Comparison of ENCODE assay signal across 24 mouse cellular contexts in the genomic region with DNA sequence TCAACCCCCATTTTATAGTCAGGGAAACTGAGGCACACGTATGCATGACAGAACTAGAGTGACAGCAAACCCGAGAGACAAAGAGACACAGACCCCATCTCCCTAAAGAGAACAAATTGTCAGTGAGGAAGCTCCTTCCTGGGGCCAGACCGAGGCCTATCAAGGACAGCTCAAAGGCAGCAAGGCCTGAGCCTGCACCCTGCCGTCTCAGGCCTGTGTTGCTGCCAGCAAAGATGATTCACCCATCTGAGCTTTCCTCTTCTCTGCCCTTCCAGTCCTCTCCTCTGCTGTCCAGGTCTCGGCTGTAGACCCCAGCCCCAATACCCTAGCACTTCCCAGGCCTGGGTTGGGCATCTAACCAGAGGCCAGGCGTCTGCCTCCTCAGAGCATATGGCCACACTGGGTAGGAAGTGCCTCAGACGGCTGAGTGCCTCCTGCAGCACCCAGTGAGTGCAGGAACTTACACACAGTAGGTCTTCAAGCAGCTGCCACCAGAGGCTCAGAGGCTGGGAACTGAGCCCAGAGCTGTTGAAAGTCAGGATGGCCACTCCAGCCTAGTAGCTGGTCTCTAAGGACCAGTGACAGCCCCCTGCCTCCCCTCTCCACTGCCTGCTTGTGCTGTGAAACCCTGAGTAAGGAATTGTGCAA. TPM values are rescaled to one million over a fixed set of nuclear protein-coding genes. Genes with fewer than 3 reads are reported as not detected.
DNase-seq lines count a peak whose midpoint lies in the region; ATAC-seq and TF ChIP-seq lines count a peak whose summit lies in the region.
"Had no signal": no experiment of that assay in that cellular context is flagged by ENCODE, and none has a peak within 500 bp of the region (broad histone marks: within the 10 kb centered on the region; RNA-seq: fewer than 3 reads in every experiment).

No protein-coding gene starts in this region.

- no peaks in the 10 kb centered on the region for H3K9me3 ChIP-seq in megakaryocyte, embryonic 14.5 days
- H3K9me3 ChIP-seq: forebrain, embryonic 12.5 days; heart, embryonic 15.5 days; hindbrain, embryonic 10.5 days; midbrain, embryonic 10.5 days; neural tube, embryonic 15.5 days had no signal

- peak; percentile 52 for DNase-seq in cerebellum, adult 11-12 months
- DNase-seq in cerebellum, adult 11 months: no peak
- no peak for DNase-seq in embryo, embryonic 11 days
- no peak for DNase-seq in spleen, adult 12 weeks (ENCODE audit: low spot score)
- DNase-seq: gastrocnemius, postnatal 10 days; heart, adult 2 months; kidney, adult 8-10 months; kidney, postnatal 36 days; lung, postnatal 10 days had no signal

- TF ChIP-seq POLR2A in bone marrow macrophage, adult 2 months (IDR thresholded peaks at IDR 0.05; ENCODE audit: borderline replicate concordance, low read depth, low read length): no peak

- TF ChIP-seq CTCF in bone marrow macrophage, adult 2 months (IDR thresholded peaks at IDR 0.05; ENCODE audit: low read depth, low read length): no peak

- H3K4me3 ChIP-seq in megakaryocyte, embryonic 14.5 days (replicated peaks): peak overlapping the region; percentile 60
- H3K4me3 ChIP-seq in bone marrow macrophage, adult 2 months (ENCODE audit: insufficient read depth, low read length): no peak overlapping the region
- H3K4me3 ChIP-seq: forebrain, embryonic 12.5 days; heart, adult 2 months; heart, embryonic 15.5 days; hindbrain, embryonic 10.5 days; midbrain, embryonic 10.5 days; myocyte; neural tube, embryonic 15.5 days had no signal

- ATAC-seq in megakaryocyte, adult 5-6 weeks (ENCODE audit: poor library complexity, severe bottlenecking): no peak

- peaks cover 9% of the 10 kb centered on the region for H3K27me3 ChIP-seq in megakaryocyte, embryonic 14.5 days (replicated peaks)

- H3K4me1 ChIP-seq in megakaryocyte, embryonic 14.5 days: peaks cover 65% of the 10 kb centered on the region
- peaks cover 46% of the 10 kb centered on the region for H3K4me1 ChIP-seq in bone marrow macrophage, adult 2 months (ENCODE audit: control insufficient read depth, insufficient read depth, low read length)

- peaks cover 12% of the 10 kb centered on the region for H3K36me3 ChIP-seq in megakaryocyte, embryonic 14.5 days (replicated peaks; ENCODE audit: low read length)
- H3K36me3 ChIP-seq: forebrain, embryonic 12.5 days; heart, embryonic 15.5 days; hindbrain, embryonic 10.5 days; midbrain, embryonic 10.5 days; neural tube, embryonic 15.5 days had no signal

- peak overlapping the region; percentile 74 for H3K27ac ChIP-seq in bone marrow macrophage, adult 2 months (ENCODE audit: insufficient read depth, low read depth, low read length)
- H3K27ac ChIP-seq: forebrain, embryonic 12.5 days; heart, adult 2 months; heart, embryonic 15.5 days; hindbrain, embryonic 10.5 days; midbrain, embryonic 10.5 days; neural tube, embryonic 15.5 days had no signal

RNA-seq across cellular contexts. Expression of gene Adap1, which starts 1.7 kb away (rescaled TPM):
- polyA plus RNA-seq in megakaryocyte, embryonic 14.5 days (2012; ENCODE audit: insufficient read depth, low replicate concordance): 25.6 and 59.2 TPM in 2 replicates
- 42.5 and 43.9 TPM in 2 replicates for total RNA-seq in megakaryocyte, adult 5-6 weeks (2015)
- 56.9 and 61.1 TPM in 2 replicates for total RNA-seq in megakaryocyte, adult 5-6 weeks (2017)
- 73.2 and 77.1 TPM in 2 replicates for polyA plus RNA-seq in bone marrow macrophage, adult 2 months (2012; ENCODE audit: insufficient read depth, insufficient read length, missing spikeins)

RNA-seq across cellular contexts. Expression of gene Cox19, which starts 24.1 kb away (rescaled TPM):
- 51.4 and 67.9 TPM in 2 replicates for polyA plus RNA-seq in megakaryocyte, embryonic 14.5 days (2012; ENCODE audit: insufficient read depth, low replicate concordance)
- 35.6 and 42.6 TPM in 2 replicates for total RNA-seq in megakaryocyte, adult 5-6 weeks (2015)
- 20.0 and 24.6 TPM in 2 replicates for total RNA-seq in megakaryocyte, adult 5-6 weeks (2017)
- polyA plus RNA-seq in bone marrow macrophage, adult 2 months (2012; ENCODE audit: insufficient read depth, insufficient read length, missing spikeins): 31.4 and 36.1 TPM in 2 replicates

RNA-seq across cellular contexts. Expression of gene Cyp2w1, which starts 25.3 kb away (rescaled TPM):
- not detected in 2 replicates for polyA plus RNA-seq in megakaryocyte, embryonic 14.5 days (2012; ENCODE audit: insufficient read depth, low replicate concordance)
- total RNA-seq in megakaryocyte, adult 5-6 weeks (2015): not detected in 2 replicates
- not detected in 2 replicates for total RNA-seq in megakaryocyte, adult 5-6 weeks (2017)
- polyA plus RNA-seq in bone marrow macrophage, adult 2 months (2012; ENCODE audit: insufficient read depth, insufficient read length, missing spikeins): not detected in 2 replicates
- total RNA-seq: adrenal gland, adult 18-20 months; gastrocnemius, postnatal 10 days; heart, adult 2 months; layer of hippocampus, postnatal 10 days; left cerebral cortex, postnatal 14 days; liver, adult 2 months had no signal
- polyA plus RNA-seq: C2C12; frontal cortex, adult 2 months; heart, adult 2 months; heart, embryonic 15.5 days; hindbrain, embryonic 10.5 days; liver, adult 2 months; midbrain, embryonic 10.5 days; myocyte; neural tube, embryonic 15.5 days had no signal

RNA-seq across cellular contexts. Expression of gene Gpr146, which starts 50.4 kb away (rescaled TPM):
- polyA plus RNA-seq in megakaryocyte, embryonic 14.5 days (2012; ENCODE audit: insufficient read depth, low replicate concordance): 54.8 and 69.9 TPM in 2 replicates
- total RNA-seq in megakaryocyte, adult 5-6 weeks (2015): 9.8 and 13.1 TPM in 2 replicates
- total RNA-seq in megakaryocyte, adult 5-6 weeks (2017): 9.6 and 14.8 TPM in 2 replicates
- polyA plus RNA-seq in bone marrow macrophage, adult 2 months (2012; ENCODE audit: insufficient read depth, insufficient read length, missing spikeins): 34.5 and 34.7 TPM in 2 replicates
